Comparison of ENCODE assay signal across 11 mouse cellular contexts in the genomic region with DNA sequence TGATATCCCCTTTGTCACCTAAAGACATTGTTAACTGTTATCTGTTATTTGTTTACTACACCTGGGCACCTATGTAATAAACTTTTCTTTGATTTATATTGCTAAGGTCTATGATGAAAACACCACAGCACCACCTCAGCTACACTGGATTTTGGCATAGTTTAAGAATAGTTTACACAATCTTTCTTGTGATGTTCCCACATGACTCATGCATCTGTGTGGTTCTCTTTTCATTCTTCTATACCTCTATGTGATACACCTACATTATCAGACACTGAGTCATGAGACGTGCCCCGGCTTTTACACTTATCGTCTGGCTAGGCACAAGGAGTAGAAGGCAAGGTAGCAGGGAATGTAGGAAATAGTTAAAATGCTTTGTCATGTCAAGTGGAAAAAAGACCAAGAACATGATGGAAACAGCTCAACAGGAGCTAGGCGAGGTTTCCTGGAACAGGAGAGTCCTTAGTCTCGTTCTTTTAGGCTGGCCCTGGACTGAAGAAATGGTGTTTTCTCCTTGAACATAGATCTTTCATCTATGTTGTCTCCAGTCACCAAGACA. TPM values are rescaled to one million over a fixed set of nuclear protein-coding genes. Genes with fewer than 3 reads are reported as not detected.
A peak's percentile ranks its signal among the peaks of the same experiment; 100 is the strongest.
DNase-seq lines count a peak whose midpoint lies in the region; ATAC-seq lines count a peak whose summit lies in the region.
"Had no signal": no experiment of that assay in that cellular context is flagged by ENCODE, and none has a peak within 500 bp of the region (broad histone marks: within the 10 kb centered on the region; RNA-seq: fewer than 3 reads in every experiment).

No protein-coding gene starts in this region.

- H3K4me1 ChIP-seq in kidney, embryonic 14.5 days (ENCODE audit: control insufficient read depth, insufficient read depth, low read length): peaks cover 8% of the 10 kb centered on the region; the same call in 1 of the 2 replicates
- peaks cover 3% of the 10 kb centered on the region; the same call in 1 of the 2 replicates for H3K4me1 ChIP-seq in limb, embryonic 11.5 days (ENCODE audit: control insufficient read depth, insufficient read depth, low read length)

- no peak overlapping the region for H3K4me2 ChIP-seq in kidney, embryonic 14.5 days (replicated peaks; ENCODE audit: low read depth, low read length)
- no peak overlapping the region for H3K4me2 ChIP-seq in limb, embryonic 11.5 days (ENCODE audit: low read depth, severe bottlenecking)

- H3K9ac ChIP-seq in kidney, embryonic 14.5 days (ENCODE audit: low read depth, low read length): no peak overlapping the region
- H3K9ac ChIP-seq in limb, embryonic 11.5 days (ENCODE audit: low read length): no peak overlapping the region

- DNase-seq in kidney, postnatal 4 days: no peak
- DNase-seq in 416B (ENCODE audit: low read depth): peak; percentile 44
- DNase-seq in Muller cell, postnatal 12 days (ENCODE audit: inconsistent ontology term): peak; percentile 47
- DNase-seq in limb, embryonic 11.5 days (ENCODE audit: low spot score): no peak
- DNase-seq in spleen, postnatal 14 days (ENCODE audit: low spot score in 2 of 2): no peak
- DNase-seq in adrenal gland, adult (ENCODE audit: inconsistent age in 2 of 2, low spot score in 1 of 2): no peak
- DNase-seq: embryo, embryonic 11 days; kidney, adult 18-20 months; right cerebral cortex, postnatal 4 days had no signal

- WGBS in kidney, embryonic 14.5 days: 85% methylated on average over 5 of the region's 5 CpGs
- 87% methylated on average over 5 of the region's 5 CpGs for WGBS in limb, embryonic 11.5 days

- no peak for ATAC-seq in kidney, embryonic 14.5 days (ENCODE audit: low FRiP score, low TSS enrichment)
- no peak for ATAC-seq in limb, embryonic 11.5 days (ENCODE audit: insufficient number of reproducible peaks, low FRiP score, low TSS enrichment, low read depth)
- no peak for ATAC-seq in megakaryocyte progenitor cell, adult 5-6 weeks (replicated peaks; ENCODE audit: poor library complexity)

- H3K36me3 ChIP-seq in kidney, embryonic 14.5 days (ENCODE audit: control insufficient read depth, insufficient read depth, low read length): no peaks in the 10 kb centered on the region
- no peaks in the 10 kb centered on the region for H3K36me3 ChIP-seq in limb, embryonic 11.5 days (ENCODE audit: control insufficient read depth, insufficient read depth, low read length)

- peak overlapping the region; percentile 92 for H3K27ac ChIP-seq in kidney, embryonic 14.5 days (ENCODE audit: low read depth, low read length)
- peak overlapping the region; percentile 79 for H3K27ac ChIP-seq in limb, embryonic 11.5 days (replicated peaks; ENCODE audit: low read depth, low read length)

- H3K9me3 ChIP-seq in kidney, embryonic 14.5 days (ENCODE audit: control insufficient read depth, low read length): no peaks in the 10 kb centered on the region
- H3K9me3 ChIP-seq in limb, embryonic 11.5 days (ENCODE audit: control insufficient read depth, low read length): no peaks in the 10 kb centered on the region

- no peaks in the 10 kb centered on the region for H3K27me3 ChIP-seq in kidney, embryonic 14.5 days (ENCODE audit: control insufficient read depth, insufficient read depth, low read length)
- no peaks in the 10 kb centered on the region for H3K27me3 ChIP-seq in limb, embryonic 11.5 days (ENCODE audit: control insufficient read depth, insufficient read depth, low read length)

- no peak overlapping the region for H3K4me3 ChIP-seq in kidney, embryonic 14.5 days (ENCODE audit: low read length)
- H3K4me3 ChIP-seq in limb, embryonic 11.5 days (ENCODE audit: low read depth, low read length): no peak overlapping the region

RNA-seq across cellular contexts. Expression of gene Hist1h2ab, which starts 1.3 kb away (rescaled TPM):
- 70.3 and 91.4 TPM in 2 replicates for polyA plus RNA-seq in kidney, embryonic 14.5 days (2014; fragmentation: Nextera tagmentation; extraction: Ambion mirVana)
- polyA plus RNA-seq in limb, embryonic 11.5 days (2014; fragmentation: Nextera tagmentation; extraction: Ambion mirVana): 63.8 and 65.5 TPM in 2 replicates
- total RNA-seq in megakaryocyte progenitor cell, adult 5-6 weeks (2015): 28.1 and 45.4 TPM in 2 replicates
- total RNA-seq in megakaryocyte progenitor cell, adult 5-6 weeks (2017): 2,397 and 3,405 TPM in 2 replicates

RNA-seq across cellular contexts. Expression of gene Hist1h3b, which starts 2.4 kb away (rescaled TPM):
- polyA plus RNA-seq in kidney, embryonic 14.5 days (2014; fragmentation: Nextera tagmentation; extraction: Ambion mirVana): 12.5 and 22.2 TPM in 2 replicates
- polyA plus RNA-seq in limb, embryonic 11.5 days (2014; fragmentation: Nextera tagmentation; extraction: Ambion mirVana): 7.5 and 12.0 TPM in 2 replicates
- 332 and 371 TPM in 2 replicates for total RNA-seq in megakaryocyte progenitor cell, adult 5-6 weeks (2015)
- total RNA-seq in megakaryocyte progenitor cell, adult 5-6 weeks (2017): 579 and 647 TPM in 2 replicates

RNA-seq across cellular contexts. Expression of gene Hist1h2bb, which starts 3.1 kb away (rescaled TPM):
- polyA plus RNA-seq in kidney, embryonic 14.5 days (2014; fragmentation: Nextera tagmentation; extraction: Ambion mirVana): 2.7 and 6.8 TPM in 2 replicates
- 1.7 and 3.4 TPM in 2 replicates for polyA plus RNA-seq in limb, embryonic 11.5 days (2014; fragmentation: Nextera tagmentation; extraction: Ambion mirVana)
- 232 TPM in 2 replicates for total RNA-seq in megakaryocyte progenitor cell, adult 5-6 weeks (2015)
- total RNA-seq in megakaryocyte progenitor cell, adult 5-6 weeks (2017): 3,020 and 3,268 TPM in 2 replicates

RNA-seq across cellular contexts. Expression of gene Hist1h3c, which starts 4.2 kb away (rescaled TPM):
- 12.7 and 18.3 TPM in 2 replicates for polyA plus RNA-seq in kidney, embryonic 14.5 days (2014; fragmentation: Nextera tagmentation; extraction: Ambion mirVana)
- polyA plus RNA-seq in limb, embryonic 11.5 days (2014; fragmentation: Nextera tagmentation; extraction: Ambion mirVana): 13.3 and 14.0 TPM in 2 replicates
- total RNA-seq in megakaryocyte progenitor cell, adult 5-6 weeks (2015): 88.8 and 93.1 TPM in 2 replicates
- total RNA-seq in megakaryocyte progenitor cell, adult 5-6 weeks (2017): 555 and 756 TPM in 2 replicates

RNA-seq across cellular contexts. Expression of gene Hist1h4b, which starts 7.2 kb away (rescaled TPM):
- 7.0 and 9.2 TPM in 2 replicates for polyA plus RNA-seq in kidney, embryonic 14.5 days (2014; fragmentation: Nextera tagmentation; extraction: Ambion mirVana)
- 6.3 and 7.9 TPM in 2 replicates for polyA plus RNA-seq in limb, embryonic 11.5 days (2014; fragmentation: Nextera tagmentation; extraction: Ambion mirVana)
- total RNA-seq in megakaryocyte progenitor cell, adult 5-6 weeks (2015): 33.6 and 56.1 TPM in 2 replicates
- 548 and 759 TPM in 2 replicates for total RNA-seq in megakaryocyte progenitor cell, adult 5-6 weeks (2017)

Comparison
In these comparisons a context has a peak if more than half of its experiments do, and no peak if none do; other contexts are left out.
1. DNase-seq: peak in 416B (single experiment) and Muller cell, postnatal 12 days (single experiment); none in kidney, postnatal 4 days (0 of 2), limb, embryonic 11.5 days (single experiment), spleen, postnatal 14 days (0 of 2) and adrenal gland, adult (0 of 2).